Comparison of ENCODE assay signal across 8 mouse cellular contexts in the genomic region with DNA sequence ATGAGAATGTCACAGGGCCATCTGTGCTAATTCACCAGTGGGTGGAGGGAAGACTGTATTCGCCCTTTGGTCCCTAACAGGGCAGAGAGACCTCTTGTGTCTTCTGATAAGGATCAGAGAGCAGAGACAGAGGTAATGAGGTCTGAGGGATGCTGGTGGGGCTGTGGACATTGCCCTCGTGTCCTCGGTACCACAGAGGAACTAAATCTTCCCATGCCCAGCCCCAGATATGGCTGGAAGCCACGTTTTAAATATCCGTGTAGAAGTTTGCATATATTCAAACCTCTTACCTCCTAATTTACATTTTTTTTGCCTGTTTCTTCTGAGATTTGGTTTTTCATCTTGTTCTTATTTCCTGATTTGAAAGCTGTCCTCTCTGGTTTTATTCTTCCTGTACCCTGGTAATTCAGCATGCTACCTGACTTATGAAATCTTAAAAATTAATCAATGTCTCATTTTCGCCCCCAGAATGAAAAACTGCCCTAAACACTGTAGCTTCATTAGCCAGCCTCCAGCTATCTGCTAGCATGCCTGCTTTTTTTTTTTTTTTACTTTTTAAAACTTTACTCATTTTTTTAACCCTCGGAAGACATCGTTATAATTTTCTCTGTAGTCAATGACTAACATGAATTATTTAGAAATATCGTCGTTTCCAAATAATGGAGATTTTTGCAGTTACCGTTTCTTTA. TPM values are rescaled to one million over a fixed set of nuclear protein-coding genes. Genes with fewer than 3 reads are reported as not detected.
DNase-seq lines count a peak whose midpoint lies in the region; ATAC-seq and TF ChIP-seq lines count a peak whose summit lies in the region.

No protein-coding gene starts in this region.

- peak overlapping the region; percentile 89 for H3K27ac ChIP-seq in heart, embryonic 10.5 days
- H3K27ac ChIP-seq in MEL (ENCODE audit: control insufficient read depth, low read depth, low read length) = peak overlapping the region; percentile 97
- H3K27ac ChIP-seq in intestine, embryonic 14.5 days (ENCODE audit: low read depth) = peak overlapping the region; percentile 76
- peak overlapping the region; percentile 50 for H3K27ac ChIP-seq in liver, postnatal 0 days (ENCODE audit: low read depth)

- no peak for TF ChIP-seq RAD21 in MEL (IDR thresholded peaks at IDR 0.05; ENCODE audit: low read depth, low read length)

- no peak for TF ChIP-seq POLR2A in MEL (IDR thresholded peaks at IDR 0.05; ENCODE audit: control insufficient read depth in 1 of 2, insufficient read depth in 1 of 2, low read depth in 1 of 2, low read length in 2 of 2, poor library complexity in 1 of 2)

- intact Hi-C loops in heart, postnatal 10 days (cut with DNase I) = loop anchor here (2.0 kb wide), 1 partner anchor 57 kb away; no protein-coding TSS in a partner anchor

- no peaks in the 10 kb centered on the region for H3K27me3 ChIP-seq in heart, embryonic 10.5 days (ENCODE audit: insufficient read depth, poor library complexity, severe bottlenecking)
- H3K27me3 ChIP-seq in MEL (ENCODE audit: control insufficient read depth in 1 of 2, insufficient read depth in 2 of 2, low read length in 2 of 2) = no peaks in the 10 kb centered on the region
- H3K27me3 ChIP-seq in intestine, embryonic 14.5 days (replicated peaks; ENCODE audit: control insufficient read depth, insufficient read depth, low read length) = no peaks in the 10 kb centered on the region
- no peaks in the 10 kb centered on the region for H3K27me3 ChIP-seq in liver, postnatal 0 days (ENCODE audit: insufficient read depth, low read length)

- ATAC-seq in intestine, embryonic 14.5 days (replicated peaks; ENCODE audit: low FRiP score, low TSS enrichment, low read depth) = no peak
- no peak for ATAC-seq in liver, postnatal 0 days
- no peak for ATAC-seq in monocyte, adult 5-6 weeks (replicated peaks; ENCODE audit: insufficient number of reproducible peaks, low FRiP score, low TSS enrichment, poor library complexity, severe bottlenecking)

- H3K4me3 ChIP-seq in heart, embryonic 10.5 days = peak overlapping the region; percentile 46
- H3K4me3 ChIP-seq in MEL (ENCODE audit: control insufficient read depth in 1 of 2, insufficient read depth in 1 of 2, low read depth in 2 of 2, low read length in 2 of 2) = peak overlapping the region; percentile 67 to 75
- H3K4me3 ChIP-seq in intestine, embryonic 14.5 days (ENCODE audit: low read depth, low read length) = no peak overlapping the region
- H3K4me3 ChIP-seq in liver, postnatal 0 days (ENCODE audit: low read depth, low read length) = peak overlapping the region; percentile 11

- no peaks in the 10 kb centered on the region for H3K36me3 ChIP-seq in heart, embryonic 10.5 days
- peaks cover 0 to 6% of the 10 kb centered on the region in 2 experiments; a peak in 2 of 4 replicates for H3K36me3 ChIP-seq in MEL (ENCODE audit: control insufficient read depth in 1 of 2, insufficient read depth in 2 of 2, low read length in 2 of 2)
- no peaks in the 10 kb centered on the region for H3K36me3 ChIP-seq in intestine, embryonic 14.5 days (ENCODE audit: control insufficient read depth, insufficient read depth, low read length)
- no peaks in the 10 kb centered on the region for H3K36me3 ChIP-seq in liver, postnatal 0 days (replicated peaks; ENCODE audit: insufficient read depth, low read length)

- H3K9ac ChIP-seq in MEL (ENCODE audit: control insufficient read depth, low read depth, low read length, poor library complexity, severe bottlenecking) = peak overlapping the region; percentile 79
- H3K9ac ChIP-seq in intestine, embryonic 14.5 days (ENCODE audit: low read length) = no peak overlapping the region
- H3K9ac ChIP-seq in liver, postnatal 0 days (replicated peaks) = peak overlapping the region; percentile 47; the same call in 1 of the 2 replicates

- H3K79me2 ChIP-seq in MEL (ENCODE audit: control insufficient read depth, insufficient read depth, low read length, poor library complexity) = peaks cover 2% of the 10 kb centered on the region; the same call in 1 of the 2 replicates

- TF ChIP-seq EP300 in MEL (IDR thresholded peaks at IDR 0.05; ENCODE audit: low read depth in 1 of 2, low read length in 2 of 2) = no peak
- no peak for TF ChIP-seq EP300 in liver, postnatal 0 days (IDR thresholded peaks at IDR 0.05; ENCODE audit: low read depth)

- no peak for DNase-seq in heart, embryonic 10.5 days (ENCODE audit: low spot score)
- DNase-seq in heart, postnatal 10 days = no peak
- DNase-seq in MEL (ENCODE audit: low read depth, low spot score) = peak; percentile 54
- no peak for DNase-seq in intestine, embryonic 14.5 days (ENCODE audit: low spot score)
- DNase-seq in liver, postnatal 0 days = no peak
- no peak for DNase-seq in right cerebral cortex, postnatal 4 days
- DNase-seq in retina, postnatal 1 day = no peak

- peak overlapping the region; percentile 51 for H3K4me2 ChIP-seq in intestine, embryonic 14.5 days (ENCODE audit: low read length)
- peak overlapping the region; percentile 69 for H3K4me2 ChIP-seq in liver, postnatal 0 days (ENCODE audit: low read depth, low read length)

- no peak for TF ChIP-seq CTCF in MEL (IDR thresholded peaks at IDR 0.05 in 2 of 3, conservative IDR thresholded peaks at IDR 0.05 in 1 of 3; ENCODE audit: control insufficient read depth in 1 of 3, insufficient read depth in 1 of 3, low read depth in 2 of 3, low read length in 3 of 3, poor library complexity in 1 of 3, severe bottlenecking in 1 of 3)
- TF ChIP-seq CTCF in liver, postnatal 0 days (IDR thresholded peaks at IDR 0.05; ENCODE audit: low read depth) = no peak

- peaks cover 57% of the 10 kb centered on the region for H3K4me1 ChIP-seq in heart, embryonic 10.5 days
- peaks cover 3 to 15% of the 10 kb centered on the region in 2 experiments for H3K4me1 ChIP-seq in MEL (ENCODE audit: control insufficient read depth in 1 of 2, insufficient read depth in 2 of 2, low read length in 2 of 2)
- peaks cover 29% of the 10 kb centered on the region for H3K4me1 ChIP-seq in intestine, embryonic 14.5 days (replicated peaks; ENCODE audit: control insufficient read depth, insufficient read depth, low read length)
- peaks cover 29% of the 10 kb centered on the region for H3K4me1 ChIP-seq in liver, postnatal 0 days (ENCODE audit: insufficient read depth)

- WGBS in heart, embryonic 10.5 days = 62% methylated on average over 11 of the region's 11 CpGs
- WGBS in intestine, embryonic 14.5 days = 66% methylated on average over 11 of the region's 11 CpGs
- 54% methylated on average over 11 of the region's 11 CpGs for WGBS in liver, postnatal 0 days (ENCODE audit: insufficient replicate concordance)

- no peaks in the 10 kb centered on the region for H3K9me3 ChIP-seq in heart, embryonic 10.5 days
- no peaks in the 10 kb centered on the region for H3K9me3 ChIP-seq in MEL (replicated peaks; ENCODE audit: insufficient read depth, low read length)
- H3K9me3 ChIP-seq in intestine, embryonic 14.5 days (ENCODE audit: control insufficient read depth, low read length) = no peaks in the 10 kb centered on the region
- no peaks in the 10 kb centered on the region for H3K9me3 ChIP-seq in liver, postnatal 0 days (ENCODE audit: low read length)

TF ChIP-seq in MEL, 35 proteins besides CTCF, POLR2A, EP300 and RAD21 (continues in another document):
- TF ChIP-seq ZMIZ1 (IDR thresholded peaks at IDR 0.05; ENCODE audit: low read depth, low read length) (no peak), MAFK (IDR thresholded peaks at IDR 0.05; ENCODE audit: borderline replicate concordance, low read depth, low read length) (no peak), ETS1 (IDR thresholded peaks at IDR 0.05; ENCODE audit: low read depth, low read length) (no peak), CHD2 (IDR thresholded peaks at IDR 0.05; ENCODE audit: low read length) (no peak), MYC (IDR thresholded peaks at IDR 0.05; ENCODE audit: low read depth, low read length) (0 out of 2 replicates have a peak, but pooled peaks have one; percentile 45), BHLHE40 (IDR thresholded peaks at IDR 0.05; ENCODE audit: borderline replicate concordance, low read depth, low read length) (no peak), USF2 (IDR thresholded peaks at IDR 0.05; ENCODE audit: borderline replicate concordance in 1 of 2, insufficient read depth in 1 of 2, low read depth in 1 of 2, low read length in 2 of 2) (no peak), ZNF384 (IDR thresholded peaks at IDR 0.05; ENCODE audit: low read depth, low read length) (peak; percentile 66), POLR2AphosphoS2 (IDR thresholded peaks at IDR 0.05; ENCODE audit: low read length) (no peak), JUND (IDR thresholded peaks at IDR 0.05; ENCODE audit: low read depth, low read length) (no peak), ZKSCAN1 (IDR thresholded peaks at IDR 0.05; ENCODE audit: low read depth, low read length) (no peak), E2F4 (IDR thresholded peaks at IDR 0.05; ENCODE audit: borderline replicate concordance, low read depth, low read length) (no peak), POLR2AphosphoS5 (IDR thresholded peaks at IDR 0.05; ENCODE audit: borderline replicate concordance, low read depth, low read length) (no peak), SMC3 (IDR thresholded peaks at IDR 0.05; ENCODE audit: low read depth, low read length) (no peak), RCOR1 (IDR thresholded peaks at IDR 0.05; ENCODE audit: low read depth, low read length) (no peak), HCFC1 (IDR thresholded peaks at IDR 0.05; ENCODE audit: low read depth, low read length) (no peak), ELF1 (IDR thresholded peaks at IDR 0.05; ENCODE audit: low read depth, low read length) (no peak), GATA1 (IDR thresholded peaks at IDR 0.05; ENCODE audit: low read depth, low read length) (peak; percentile 56; the same call in 1 of the 2 replicates), USF1 (IDR thresholded peaks at IDR 0.05; ENCODE audit: low read depth, low read length) (no peak), TAL1 (IDR thresholded peaks at IDR 0.05; ENCODE audit: low read length) (no peak), NELFE (IDR thresholded peaks at IDR 0.05; ENCODE audit: low read depth, low read length) (no peak), MAZ (IDR thresholded peaks at IDR 0.05; ENCODE audit: low read depth, low read length) (no peak), SIN3A (IDR thresholded peaks at IDR 0.05; ENCODE audit: low read length) (0 out of 2 replicates have a peak, but pooled peaks have one; percentile 24)

RNA-seq across cellular contexts. Expression of gene Spocd1, which starts 50.9 kb away (rescaled TPM):
- polyA plus RNA-seq in heart, embryonic 10.5 days (2016; fragmentation: Nextera tagmentation; extraction: Ambion mirVana) = 0.46 and 0.59 TPM in 2 replicates
- total RNA-seq in heart, postnatal 10 days (2021) = under 1 TPM in 1 of 2 experiments, not detected in 1; 0.07 TPM
- total RNA-seq in MEL (2012; rRNA removed) = not detected in 2 replicates
- under 1 TPM in 1 of 2 experiments, not detected in 1; 0.03 TPM for polyA plus RNA-seq in MEL (2012; ENCODE audit: insufficient read depth in 1 of 2, insufficient read length in 2 of 2, low read depth in 1 of 2, low replicate concordance in 2 of 2, missing spikeins in 1 of 2)
- polyA plus RNA-seq in intestine, embryonic 14.5 days (2014; fragmentation: Nextera tagmentation; extraction: Ambion mirVana) = 0.15 TPM in 1 of 2 replicates, not detected in the other
- polyA plus RNA-seq in liver, postnatal 0 days (2015; fragmentation: Nextera tagmentation; extraction: Ambion mirVana) = not detected in 2 replicates
- total RNA-seq in monocyte, adult 5-6 weeks (2017) = not detected in 3 replicates
